Mouse (Mus musculus): ENCODE data around the gene Mpp3.

DNA sequence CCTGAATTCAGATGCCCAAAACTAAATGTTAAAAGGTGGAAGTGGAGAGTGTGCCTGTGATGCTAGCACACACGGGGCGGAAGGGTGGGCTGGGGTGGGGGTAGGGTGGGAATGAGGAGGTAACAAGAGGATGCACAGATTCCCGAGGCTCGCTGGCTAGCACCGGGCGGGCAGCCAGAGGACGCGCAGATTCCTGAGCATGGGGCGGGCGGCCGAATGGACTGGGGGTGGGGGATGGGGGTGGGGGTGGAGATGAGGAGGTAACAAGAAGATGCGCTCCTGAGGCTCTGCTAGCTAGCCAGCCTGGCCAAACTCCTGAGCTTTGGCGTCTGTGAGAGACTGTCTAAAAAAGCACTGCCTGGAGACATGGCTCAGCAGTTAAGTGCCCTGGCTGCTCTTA, 42.2 kb upstream of the Mpp3 start:
- TF ChIP-seq E2F4 (IDR thresholded peaks at IDR 0.05; ENCODE audit: insufficient replicate concordance, low read depth, low read length) (no peak), CTCF (conservative IDR thresholded peaks at IDR 0.05 in 1 of 2, IDR thresholded peaks at IDR 0.05 in 1 of 2; ENCODE audit: low read depth in 2 of 2, low read length in 2 of 2) (no peak), RCOR1 (conservative IDR thresholded peaks at IDR 0.05; ENCODE audit: low read depth, low read length) (no peak), MEF2A (IDR thresholded peaks at IDR 0.05; ENCODE audit: borderline replicate concordance, low read depth, low read length) (no peak)

Measured in CH12.LX (cell line).